Mouse (Mus musculus): ENCODE data around the gene Gm49333.

The Gm49333 gene

DNA sequence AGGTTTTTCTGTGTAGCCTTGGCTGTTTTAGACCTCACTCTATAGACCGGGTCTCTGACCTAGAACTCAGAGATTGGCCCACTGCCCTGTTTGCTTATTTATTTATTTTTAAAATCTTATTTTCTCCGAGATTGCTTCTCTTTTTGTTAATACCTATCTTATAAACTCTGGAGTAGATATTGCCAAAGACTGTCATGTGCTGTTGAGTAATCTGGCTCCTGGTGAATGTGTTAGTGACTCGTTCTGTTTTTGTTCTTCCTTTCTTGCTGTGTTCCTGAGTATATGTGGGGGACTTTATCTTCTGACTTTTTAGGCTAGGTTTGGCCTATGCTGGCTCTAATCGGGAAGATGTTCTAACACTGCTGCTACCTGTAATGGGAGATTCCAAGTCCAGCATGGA, 46.3 kb downstream of the Gm49333 start:
- ChIA-PET CTCF (interaction anchor here in 2 of 4 experiments (0.7 to 1.5 kb wide), 2 partner anchors 10 to 149 kb away, joined by 6 to 8 read pairs; partner anchors contain the start of gene Eif4g1 (in 1 of the 2)), POLR2A (interaction anchor here in 2 of 4 experiments (0.9 to 2.2 kb wide), 5 partner anchors 11 to 31 kb away, joined by 3 to 10 read pairs (median 5); partner anchors contain the start of gene Eif4g1 (in 2 of the 2))

DNA sequence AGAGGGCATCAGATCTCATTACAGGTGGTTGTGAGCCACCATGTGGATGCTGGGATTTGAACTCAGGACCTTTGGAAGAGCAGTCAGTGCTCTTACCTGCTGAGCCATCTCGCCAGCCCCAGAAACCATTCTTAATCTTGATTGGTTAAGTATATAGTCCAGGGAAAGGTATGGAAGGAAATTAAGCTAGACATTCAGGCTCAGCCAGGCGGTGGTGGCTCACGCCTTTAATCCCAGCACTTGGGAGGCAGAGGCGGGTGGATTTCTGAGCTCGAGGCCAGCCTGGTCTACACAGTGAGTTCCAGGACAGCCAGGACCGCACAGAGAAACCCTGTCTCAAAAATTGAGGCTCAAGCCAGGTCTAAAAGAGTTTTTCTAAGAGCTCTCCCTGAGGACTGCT, 56.6 kb downstream of the Gm49333 start, which contains the start of gene Eif4g1:
Eif4g1 (plus strand) TSS at position 301 of the 400 bp plus-strand sequence.
- ChIA-PET CTCF (interaction anchor here in 3 of 4 experiments (0.6 to 1.3 kb wide), 9 partner anchors 10 to 382 kb away, joined by 3 to 6 read pairs (median 4); no protein-coding TSS in a partner anchor), POLR2A (interaction anchor here in 3 of 4 experiments (0.6 to 7.1 kb wide), 21 partner anchors 8 to 1871 kb away, joined by 3 to 53 read pairs (median 4); partner anchors contain the start of genes Abcf3 (in 1 of the 3), Eif2b5 (in 1 of the 3) and Psmd2 (in 1 of the 3))

DNA sequence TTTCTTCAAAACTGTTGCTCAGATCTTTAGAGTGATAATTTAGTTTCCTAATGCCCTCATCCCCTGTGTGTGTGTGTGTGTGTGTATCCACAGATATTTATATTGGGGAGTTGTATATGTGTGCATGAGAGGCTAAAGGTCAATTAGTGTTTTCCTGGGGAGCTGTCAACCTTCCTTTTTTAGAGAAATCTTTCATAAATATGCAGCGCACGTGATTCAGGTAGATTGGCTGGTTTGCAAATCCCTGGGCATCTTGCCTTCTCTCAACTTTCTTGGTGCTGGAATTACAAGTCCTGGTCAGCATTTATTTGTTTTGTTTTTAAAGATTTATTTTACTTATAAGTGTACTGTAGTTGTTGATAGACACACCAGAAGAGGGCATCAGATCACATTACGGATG, 58.9 kb downstream of the Gm49333 start:
- ChIA-PET CTCF (interaction anchor here in 1 of 4 experiments (0.6 kb wide), 1 partner anchor 18 kb away, joined by 3 read pairs; no protein-coding TSS in a partner anchor), POLR2A (interaction anchor here in 2 of 4 experiments (0.7 to 14.8 kb wide), 8 partner anchors 12 to 1933 kb away, joined by 3 to 298 read pairs (median 6); partner anchors contain the start of genes Ap2m1 (in 1 of the 2), Eif2b5 (in 1 of the 2), Fam131a (in 1 of the 2) and Psmd2 (in 1 of the 2))

DNA sequence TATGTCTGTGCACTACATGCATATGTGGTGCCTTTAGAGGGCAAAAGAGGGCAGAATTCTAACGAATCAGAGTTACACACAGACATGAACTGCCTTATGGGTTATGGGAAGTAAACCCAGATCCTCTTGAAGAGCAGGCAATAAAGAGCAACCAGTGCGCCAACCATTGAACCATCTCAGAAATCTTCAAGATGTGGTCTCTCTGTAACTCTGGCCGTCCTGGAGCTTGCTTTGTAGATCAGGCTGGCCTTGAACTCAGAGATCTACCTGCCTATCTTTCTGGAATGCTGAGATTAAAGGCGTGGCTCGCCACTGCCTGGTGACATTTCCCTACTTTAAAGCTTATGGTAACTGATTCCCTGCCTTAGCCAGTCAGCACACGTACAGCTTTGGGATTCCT, 60.5 kb downstream of the Gm49333 start:
- ChIA-PET POLR2A (interaction anchor here (0.6 to 14.8 kb wide), 79 partner anchors 8 to 1312 kb away, joined by 3 to 298 read pairs (median 5); partner anchors contain the start of genes Fam131a (in 4 of the 4), Abcf3 (in 3 of the 4), Clcn2 (in 3 of the 4) and Polr2h (in 3 of the 4)), CTCF (interaction anchor here (0.6 to 1.4 kb wide), 7 partner anchors 30 to 518 kb away, joined by 3 to 4 read pairs (median 3); partner anchors contain the start of genes Alg3 (in 2 of the 4), Clcn2 (in 2 of the 4), Eef1akmt4 (in 2 of the 4) and Gm49333 (in 2 of the 4))

DNA sequence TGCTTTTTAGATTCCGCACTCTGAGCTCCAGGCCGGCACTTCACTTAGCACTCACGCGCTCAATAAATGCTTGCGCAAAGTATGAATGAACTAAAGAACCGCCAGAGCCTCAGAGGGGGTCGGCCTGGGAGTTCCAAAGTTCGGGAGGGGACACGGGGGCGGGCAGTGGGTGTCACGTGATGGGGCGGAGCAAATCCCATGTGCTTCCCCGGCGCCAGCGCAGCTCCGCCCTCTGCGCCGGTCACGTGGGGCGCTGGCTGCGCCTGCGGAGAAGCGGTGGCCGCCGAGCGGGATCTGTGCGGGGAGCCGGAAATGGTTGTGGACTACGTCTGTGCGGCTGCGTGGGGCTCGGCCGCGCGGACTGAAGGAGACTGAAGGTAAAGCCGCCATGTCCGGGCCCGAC, 61.1 kb downstream of the Gm49333 start:
- ChIA-PET CTCF (interaction anchor here (0.6 to 1.4 kb wide), 7 partner anchors 30 to 517 kb away, joined by 3 to 4 read pairs (median 3); partner anchors contain the start of genes Alg3 (in 2 of the 4), Clcn2 (in 2 of the 4), Eef1akmt4 (in 2 of the 4) and Gm49333 (in 2 of the 4)), POLR2A (interaction anchor here (0.6 to 14.8 kb wide), 78 partner anchors 8 to 1311 kb away, joined by 3 to 298 read pairs (median 5); partner anchors contain the start of genes Fam131a (in 4 of the 4), Clcn2 (in 3 of the 4), Polr2h (in 3 of the 4) and Psmd2 (in 3 of the 4))

DNA sequence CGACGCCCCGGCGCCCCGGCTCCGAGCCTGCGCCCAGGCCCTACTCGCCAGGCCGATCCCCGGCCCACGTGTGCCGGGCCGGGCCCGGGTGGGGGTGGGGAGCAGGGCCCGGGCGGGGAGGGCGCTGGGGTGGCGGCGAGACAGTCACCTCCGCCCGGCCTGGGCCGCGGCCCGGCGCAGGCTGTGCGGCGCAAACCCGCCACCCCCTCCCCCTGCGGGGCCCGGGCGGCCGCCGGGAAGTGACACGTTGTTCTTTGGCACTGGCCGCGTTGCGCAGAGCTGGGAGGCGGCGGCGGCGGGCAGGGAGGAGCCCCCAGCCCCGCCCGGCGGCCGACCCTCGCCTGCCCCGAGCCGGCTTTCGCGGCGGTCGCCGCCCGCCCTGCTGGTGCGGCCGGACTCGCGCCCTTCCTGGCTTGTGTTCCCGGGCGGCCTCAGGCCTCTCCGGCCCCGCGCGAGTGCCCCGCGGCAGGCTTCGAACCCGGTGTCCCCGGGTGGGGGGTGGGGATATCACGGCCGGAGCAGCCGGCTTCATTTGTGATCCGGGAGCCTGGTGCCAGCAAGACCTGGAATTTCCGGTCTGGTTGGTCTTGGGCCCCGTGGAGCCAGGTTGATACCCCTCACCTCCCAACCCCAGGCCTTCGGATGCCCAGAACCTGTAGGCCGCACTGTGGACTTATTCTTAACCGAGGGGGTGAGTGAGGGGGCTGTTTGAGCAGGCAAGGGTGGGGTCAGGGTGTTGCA, 61.7 kb downstream of the Gm49333 start:
- CTCF ChIA-PET: interaction anchor here (0.7 to 1.4 kb wide), 7 partner anchors 20 to 531 kb away, joined by 3 to 6 read pairs (median 3); partner anchors contain the start of genes Clcn2 (in 2 of the 4), Polr2h (in 2 of the 4), Alg3 (in 1 of the 4) and Eef1akmt4 (in 1 of the 4)
- POLR2A ChIA-PET: interaction anchor here (0.5 to 14.8 kb wide), 79 partner anchors 9 to 1795 kb away, joined by 3 to 298 read pairs (median 5); partner anchors contain the start of genes Alg3 (in 3 of the 4), Clcn2 (in 3 of the 4), Dvl3 (in 3 of the 4) and Eef1akmt4 (in 3 of the 4)

DNA sequence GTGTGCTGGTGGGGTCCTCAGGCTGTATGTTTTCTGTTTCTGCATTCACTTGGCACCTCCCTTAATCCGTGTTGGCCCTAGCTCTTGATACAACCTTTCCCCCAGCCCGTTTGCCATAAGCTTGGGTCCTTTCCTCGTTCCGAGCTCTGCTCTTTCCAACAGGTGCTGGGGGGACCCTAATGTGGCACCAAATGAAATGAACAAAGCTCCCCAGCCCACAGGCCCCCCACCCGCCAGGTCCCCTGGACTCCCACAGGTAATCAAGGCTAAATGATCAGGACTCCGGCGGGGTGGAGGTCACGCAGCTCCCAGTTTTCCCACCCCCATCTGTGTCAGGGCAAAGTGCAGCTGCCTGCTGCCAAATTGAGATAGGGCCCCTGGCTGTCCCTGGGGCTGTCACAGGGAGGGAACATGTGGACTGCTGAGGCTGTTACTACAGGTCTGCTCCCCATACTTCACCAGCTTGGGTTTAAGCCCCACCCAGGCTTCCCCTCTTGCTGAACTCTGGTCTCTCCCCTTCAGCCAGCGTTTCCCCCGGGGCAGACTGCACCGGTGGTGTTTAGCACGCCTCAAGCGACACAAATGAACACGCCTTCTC, 62.4 kb downstream of the Gm49333 start:
- ChIA-PET POLR2A (interaction anchor here (0.5 to 14.8 kb wide), 64 partner anchors 8 to 1796 kb away, joined by 3 to 298 read pairs (median 5); partner anchors contain the start of genes Alg3 (in 3 of the 4), Eef1akmt4 (in 3 of the 4), Fam131a (in 3 of the 4) and Gm49333 (in 3 of the 4)), CTCF (interaction anchor here (0.7 to 1.2 kb wide), 5 partner anchors 20 to 531 kb away, joined by 3 to 6 read pairs (median 3); partner anchors contain the start of genes Clcn2 (in 1 of the 4), Ephb3 (in 1 of the 4), Fam131a (in 1 of the 4) and Polr2h (in 1 of the 4))

DNA sequence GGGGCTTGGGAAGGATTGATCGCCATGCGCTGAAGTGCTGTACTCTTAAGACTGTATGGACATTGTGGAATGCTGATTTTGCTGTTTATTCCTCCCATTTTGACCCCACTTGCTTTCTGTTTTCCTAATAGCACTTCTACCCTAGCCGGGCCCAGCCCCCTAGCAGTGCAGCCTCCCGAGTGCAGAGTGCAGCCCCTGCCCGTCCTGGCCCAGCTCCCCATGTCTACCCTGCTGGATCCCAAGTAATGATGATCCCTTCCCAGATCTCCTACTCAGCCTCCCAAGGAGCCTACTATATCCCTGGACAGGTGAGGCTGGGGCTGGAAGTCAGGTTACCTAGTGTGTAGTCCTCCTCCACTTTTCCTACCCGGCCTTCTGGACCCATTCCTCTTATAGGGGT, 63.8 kb downstream of the Gm49333 start:
- POLR2A ChIA-PET: interaction anchor here in 2 of 4 experiments (0.6 to 14.8 kb wide), 17 partner anchors 8 to 177 kb away, joined by 3 to 298 read pairs (median 13); partner anchors contain the start of genes Fam131a (in 2 of the 2), Clcn2 (in 1 of the 2), Dvl3 (in 1 of the 2) and Eif2b5 (in 1 of the 2)
- CTCF ChIA-PET: no interaction called here

DNA sequence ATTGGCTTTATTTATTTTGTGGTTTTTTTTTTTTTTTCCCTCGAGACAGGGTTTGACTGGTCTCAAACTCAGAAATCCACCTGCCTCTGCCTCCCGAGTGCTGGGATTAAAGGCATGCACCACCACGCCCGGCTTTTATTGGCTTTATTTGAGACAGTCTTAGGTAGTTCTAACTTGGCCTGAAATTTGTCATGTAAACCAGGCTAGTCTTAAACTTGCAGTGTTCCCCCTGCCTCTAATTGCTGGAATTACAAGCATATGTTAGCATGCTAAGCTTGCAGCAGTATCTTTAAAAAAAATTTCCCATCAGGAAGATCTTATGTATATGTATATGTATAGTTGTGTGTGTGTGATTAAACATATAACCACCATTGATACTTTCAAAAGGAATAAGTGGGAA, 65.3 kb downstream of the Gm49333 start:
- CTCF ChIA-PET: interaction anchor here (0.5 to 1.6 kb wide), 5 partner anchors 25 to 167 kb away, joined by 3 to 9 read pairs (median 6); no protein-coding TSS in a partner anchor
- POLR2A ChIA-PET: interaction anchor here (0.5 to 14.8 kb wide), 36 partner anchors 8 to 716 kb away, joined by 3 to 298 read pairs (median 4); partner anchors contain the start of genes Eif4g1 (in 2 of the 4), Fam131a (in 2 of the 4), Abcf3 (in 1 of the 4) and Alg3 (in 1 of the 4)

DNA sequence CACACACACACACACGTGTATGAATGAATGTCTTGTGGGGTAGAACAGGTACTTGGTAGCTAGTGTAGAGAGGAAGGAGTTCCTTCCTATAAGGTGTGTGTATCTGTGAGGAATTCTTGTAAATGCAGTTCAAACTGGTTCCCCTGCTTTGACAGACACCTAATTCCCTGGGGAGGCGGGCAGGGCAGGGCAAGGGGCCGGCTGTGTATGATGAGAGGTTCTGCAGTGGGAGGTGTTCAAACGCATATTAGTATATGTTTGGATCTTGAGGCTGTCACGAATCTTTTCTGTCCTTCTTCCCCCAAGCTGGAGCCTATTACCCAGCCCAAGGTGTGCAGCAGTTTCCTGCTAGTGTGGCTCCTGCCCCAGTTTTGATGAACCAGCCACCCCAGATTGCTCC, 66.0 kb downstream of the Gm49333 start:
- CTCF ChIA-PET: interaction anchor here in 3 of 4 experiments (0.5 to 1.6 kb wide), 3 partner anchors 25 to 184 kb away, joined by 3 to 6 read pairs (median 6); no protein-coding TSS in a partner anchor
- POLR2A ChIA-PET: interaction anchor here (0.6 to 14.8 kb wide), 38 partner anchors 9 to 999 kb away, joined by 3 to 298 read pairs (median 4); partner anchors contain the start of genes Fam131a (in 3 of the 4), Eif4g1 (in 2 of the 4), Abcf3 (in 1 of the 4) and Alg3 (in 1 of the 4)

DNA sequence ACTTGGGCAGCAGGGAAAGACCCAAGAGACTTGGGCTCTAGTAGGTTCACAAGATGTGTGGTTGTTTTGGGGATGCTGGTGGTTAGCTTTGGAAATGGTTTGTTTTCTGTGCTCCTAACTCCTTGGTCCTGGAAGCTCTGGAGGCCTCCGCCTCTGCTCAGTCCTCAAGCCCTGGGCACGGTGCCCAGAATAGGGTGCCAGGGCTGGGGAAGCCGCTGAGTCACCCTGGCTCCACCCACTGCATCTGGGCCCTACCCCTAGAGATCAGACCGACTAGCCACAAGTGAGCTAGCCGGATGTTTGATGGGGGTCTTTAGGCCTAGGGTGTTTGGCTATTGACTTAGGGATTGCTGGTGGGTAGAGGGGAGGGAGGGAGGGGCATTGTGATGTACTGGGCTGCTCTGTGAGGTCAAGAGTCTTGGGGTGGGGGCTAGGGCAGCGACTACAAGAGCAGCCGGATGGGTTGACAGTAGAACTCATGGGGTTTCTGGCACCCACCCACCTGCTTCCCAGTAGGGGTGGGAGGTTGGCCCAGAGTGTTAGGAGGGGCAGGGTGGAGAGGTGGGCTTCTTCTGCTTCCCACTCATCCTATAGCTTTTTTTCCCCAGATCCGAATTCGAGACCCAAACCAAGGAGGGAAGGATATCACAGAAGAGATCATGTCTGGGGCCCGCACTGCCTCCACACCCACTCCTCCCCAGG, 66.7 kb downstream of the Gm49333 start:
- POLR2A ChIA-PET: interaction anchor here (0.6 to 14.8 kb wide), 29 partner anchors 9 to 999 kb away, joined by 3 to 298 read pairs (median 4); partner anchors contain the start of genes Fam131a (in 3 of the 4), Eif4g1 (in 2 of the 4), Psmd2 (in 2 of the 4) and Abcf3 (in 1 of the 4)
- CTCF ChIA-PET: interaction anchor here in 2 of 4 experiments (0.6 to 1.6 kb wide), 2 partner anchors 24 to 143 kb away, joined by 6 to 7 read pairs; partner anchors contain the start of gene Ap2m1 (in 1 of the 2)

DNA sequence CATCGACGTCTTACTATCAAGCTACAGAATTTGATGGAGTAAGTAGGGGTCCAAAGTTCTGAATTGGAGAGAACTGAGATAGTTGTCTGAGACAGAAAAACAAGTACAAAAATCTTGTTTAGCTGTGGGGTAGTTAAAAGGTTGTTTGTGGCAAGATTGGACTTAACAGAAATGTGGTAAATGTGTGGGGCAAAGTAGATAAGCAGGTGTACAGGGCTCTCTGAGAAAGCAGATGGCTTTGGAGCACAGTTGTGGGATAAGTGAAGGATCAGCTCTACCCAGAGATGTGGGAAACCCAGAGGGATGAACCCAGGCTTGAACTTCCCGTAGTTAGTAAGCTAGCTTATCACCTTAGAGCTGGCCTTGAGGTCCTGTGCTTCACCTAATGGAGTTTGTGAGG, 79.4 kb downstream of the Gm49333 start:
- CTCF ChIA-PET: interaction anchor here in 1 of 4 experiments (0.8 kb wide), 1 partner anchor 175 kb away, joined by 3 read pairs; no protein-coding TSS in a partner anchor
- POLR2A ChIA-PET: interaction anchor here (0.6 to 14.3 kb wide), 22 partner anchors 10 to 192 kb away, joined by 3 to 298 read pairs (median 4); partner anchors contain the start of genes Dvl3 (in 2 of the 4), Abcf3 (in 1 of the 4), Eif2b5 (in 1 of the 4) and Eif4g1 (in 1 of the 4)

DNA sequence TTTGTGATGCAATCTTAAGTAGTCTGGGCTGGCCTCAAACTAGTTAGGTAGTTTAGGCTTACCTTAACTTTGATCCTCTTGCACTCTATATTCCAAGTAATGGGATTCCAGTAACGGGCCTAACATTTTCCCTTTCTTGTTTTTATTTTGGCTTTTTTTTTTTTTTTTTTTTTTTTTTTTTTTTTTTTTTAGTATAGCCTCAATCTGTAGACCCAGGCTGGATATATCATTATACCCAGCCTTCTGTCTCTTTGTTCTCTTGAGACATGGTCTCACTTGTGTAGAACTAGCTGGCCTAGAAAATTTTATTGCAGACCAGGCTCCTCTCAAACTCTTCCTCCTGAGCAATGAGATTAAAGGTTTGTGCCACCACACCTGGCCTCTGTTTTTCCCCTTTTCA, 80.2 kb downstream of the Gm49333 start:
- ChIA-PET POLR2A (interaction anchor here (0.6 to 14.3 kb wide), 19 partner anchors 8 to 701 kb away, joined by 3 to 298 read pairs (median 4); partner anchors contain the start of genes Abcf3 (in 1 of the 4), Clcn2 (in 1 of the 4), Dvl3 (in 1 of the 4) and Eif4g1 (in 1 of the 4)), CTCF (interaction anchor here in 1 of 4 experiments (1.4 kb wide), 1 partner anchor 11 kb away, joined by 6 read pairs; no protein-coding TSS in a partner anchor)

DNA sequence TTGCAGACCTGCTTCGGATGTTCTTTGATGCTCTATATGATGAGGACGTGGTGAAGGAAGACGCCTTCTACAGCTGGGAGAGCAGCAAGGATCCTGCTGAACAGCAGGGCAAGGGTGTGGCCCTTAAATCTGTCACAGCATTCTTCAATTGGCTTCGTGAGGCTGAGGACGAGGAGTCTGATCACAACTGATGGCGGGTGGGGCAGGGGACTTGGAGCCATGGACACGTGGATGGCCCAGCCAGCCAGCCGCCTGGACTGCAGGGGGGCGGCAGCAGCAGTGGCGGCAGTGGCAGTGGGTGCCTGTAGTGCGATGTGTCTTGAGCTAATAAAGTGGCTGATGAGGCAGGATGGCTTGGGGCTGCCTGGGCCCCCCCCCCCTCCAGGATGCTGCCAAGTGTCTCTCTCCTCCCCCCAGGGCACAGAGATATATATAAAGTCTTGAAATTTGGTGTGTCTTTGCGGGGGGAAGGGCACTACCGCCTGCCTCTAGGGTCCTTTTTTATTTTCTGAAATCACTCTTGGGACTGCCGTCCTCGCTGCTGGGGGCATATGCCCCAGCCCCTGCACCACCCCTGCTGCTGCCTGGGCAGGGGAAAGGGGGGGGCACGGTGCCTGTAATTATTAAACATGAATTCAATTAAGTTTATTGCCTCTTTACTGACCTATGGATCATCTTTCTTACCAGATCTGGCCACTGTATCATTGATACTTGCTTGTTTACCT, 81.0 kb downstream of the Gm49333 start:
- POLR2A ChIA-PET: interaction anchor here (1.0 to 14.3 kb wide), 26 partner anchors 9 to 701 kb away, joined by 3 to 298 read pairs (median 4); partner anchors contain the start of genes Abcf3 (in 1 of the 4), Clcn2 (in 1 of the 4), Dvl3 (in 1 of the 4) and Eif2b5 (in 1 of the 4)

More for the DNA sequence above, 81.0 kb downstream of the Gm49333 start:
- CTCF ChIA-PET: interaction anchor here in 1 of 4 experiments (1.4 kb wide), 1 partner anchor 10 kb away, joined by 6 read pairs; no protein-coding TSS in a partner anchor

Data from embryonic stem cell, embryonic (primary cell).